Mouse (Mus musculus): ENCODE results near the gene Saal1. TPM values are rescaled to one million over a fixed set of nuclear protein-coding genes. Genes with fewer than 3 reads are reported as not detected.
"Not testable (repeated sequence)": the region's sequence is repeated elsewhere in the genome, so short reads cannot be mapped to it uniquely, and the experiment has no call there.

Gene Saal1
- total RNA-seq, 2 experiments from 2014 or later: 9.5 to 10.6 TPM

GRCm38 (mm10) chr7:46700521-46701025, 9.9 kb downstream of the Saal1 start:
- no peak for DNase-seq (ENCODE audit: extremely low spot score in 1 of 2, low spot score in 1 of 2)

GRCm38 (mm10) chr7:46696754-46697153, 13.7 kb downstream of the Saal1 start:
- no peak for DNase-seq (ENCODE audit: extremely low spot score in 1 of 2, low spot score in 1 of 2)

- DNase-seq (ENCODE audit: extremely low spot score in 1 of 2, low spot score in 1 of 2): no peak
These were observed 23.7 kb downstream of the Saal1 start for GRCm38 (mm10) chr7:46686827-46687226.

GRCm38 (mm10) chr7:46680732-46681131, 29.7 kb downstream of the Saal1 start:
- no peak for DNase-seq (ENCODE audit: extremely low spot score in 1 of 2, low spot score in 1 of 2)

- not testable (repeated sequence) for DNase-seq (ENCODE audit: extremely low spot score in 1 of 2, low spot score in 1 of 2)
These were observed 31.4 kb downstream of the Saal1 start for GRCm38 (mm10) chr7:46679044-46679443.

DNA sequence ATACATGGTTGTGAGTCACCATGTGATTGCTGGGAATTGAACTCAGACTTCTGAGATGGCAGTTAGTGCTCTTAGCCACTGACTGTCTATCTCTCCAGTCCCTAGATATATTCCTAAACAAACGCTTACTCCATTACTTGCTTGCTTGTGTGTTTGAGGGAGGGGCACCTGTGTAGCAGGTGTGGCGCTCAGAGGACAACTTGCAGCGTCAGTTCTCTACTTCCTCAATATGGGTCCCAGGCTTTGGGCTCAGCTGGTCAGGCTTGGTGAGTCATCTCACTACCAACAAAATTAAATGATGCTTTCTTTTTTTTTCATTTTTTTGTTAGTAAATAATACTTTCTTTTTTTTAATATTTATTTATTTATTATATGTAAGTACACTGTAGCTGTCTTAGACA, 32.1 kb downstream of the Saal1 start:
- no peak for DNase-seq (ENCODE audit: extremely low spot score in 1 of 2, low spot score in 1 of 2)

DNA sequence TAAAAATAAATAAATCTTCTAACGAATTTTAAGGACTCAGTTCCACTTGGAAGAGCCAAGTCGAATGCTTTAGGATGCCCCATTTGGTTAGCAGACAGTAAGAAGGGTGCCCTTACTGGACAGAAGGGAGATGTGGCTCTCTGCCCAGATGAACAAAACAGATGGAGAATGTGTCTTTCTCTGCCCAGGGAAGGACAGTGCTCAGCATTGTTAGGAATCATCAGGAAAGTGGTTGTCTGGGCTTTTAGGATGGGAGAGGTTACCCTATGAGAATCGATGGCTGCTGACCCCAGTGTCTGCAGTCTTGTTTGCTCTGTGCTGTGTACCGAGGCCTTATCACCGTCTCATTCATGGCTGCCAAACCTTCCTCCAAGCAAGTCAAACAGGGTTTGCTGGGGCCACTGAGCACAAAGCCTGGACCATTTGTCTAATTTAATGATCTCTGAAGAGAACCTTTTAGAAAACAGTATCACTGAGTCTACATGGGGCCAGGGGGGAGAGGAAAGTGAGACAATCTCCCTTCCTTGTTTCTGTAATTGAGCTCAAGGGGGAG, 33.6 kb downstream of the Saal1 start:
- no peak for DNase-seq (ENCODE audit: extremely low spot score in 1 of 2, low spot score in 1 of 2)

GRCm38 (mm10) chr7:46675886-46676285, 34.6 kb downstream of the Saal1 start:
- DNase-seq (ENCODE audit: extremely low spot score in 1 of 2, low spot score in 1 of 2): no peak

- no peak for DNase-seq (ENCODE audit: extremely low spot score in 1 of 2, low spot score in 1 of 2)
These were observed 35.4 kb downstream of the Saal1 start for GRCm38 (mm10) chr7:46675061-46675460.

- no peak for DNase-seq (ENCODE audit: extremely low spot score in 1 of 2, low spot score in 1 of 2)
These were observed 38.3 kb downstream of the Saal1 start, which contains the start of gene Tph1 for GRCm38 (mm10) chr7:46672160-46672672. TSS of gene Tph1 (minus strand) at chr7:46672537.

- DNase-seq (ENCODE audit: extremely low spot score in 1 of 2, low spot score in 1 of 2): no peak
These were observed 43.2 kb downstream of the Saal1 start for GRCm38 (mm10) chr7:46667256-46667655.

DNA sequence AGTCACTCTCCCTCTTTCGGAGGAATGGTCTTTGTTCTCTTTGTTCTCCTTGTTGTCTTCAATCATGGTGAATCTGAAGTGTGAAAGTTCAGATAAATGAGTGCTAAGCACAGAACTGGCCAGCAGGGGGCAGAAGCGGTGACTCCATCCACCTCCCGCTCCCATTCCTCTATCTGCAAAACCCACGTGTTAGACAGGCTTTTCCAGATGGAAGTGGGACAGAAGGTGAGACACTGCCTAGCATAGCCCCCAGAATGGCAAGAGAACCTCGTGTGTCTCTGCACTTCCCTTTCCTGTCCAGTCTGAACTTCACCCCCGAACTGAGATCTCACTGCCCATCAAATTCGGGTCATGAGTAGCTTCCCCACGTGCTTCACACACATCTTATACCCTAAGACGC, 45.2 kb downstream of the Saal1 start:
- DNase-seq (ENCODE audit: extremely low spot score in 1 of 2, low spot score in 1 of 2): peak in 1 of 2 experiments; percentile 47

- DNase-seq (ENCODE audit: extremely low spot score in 1 of 2, low spot score in 1 of 2): no peak
These were observed 48.8 kb downstream of the Saal1 start for GRCm38 (mm10) chr7:46661591-46662090.

GRCm38 (mm10) chr7:46652279-46652678, 58.2 kb downstream of the Saal1 start:
- DNase-seq (ENCODE audit: extremely low spot score in 1 of 2, low spot score in 1 of 2): no peak

DNA sequence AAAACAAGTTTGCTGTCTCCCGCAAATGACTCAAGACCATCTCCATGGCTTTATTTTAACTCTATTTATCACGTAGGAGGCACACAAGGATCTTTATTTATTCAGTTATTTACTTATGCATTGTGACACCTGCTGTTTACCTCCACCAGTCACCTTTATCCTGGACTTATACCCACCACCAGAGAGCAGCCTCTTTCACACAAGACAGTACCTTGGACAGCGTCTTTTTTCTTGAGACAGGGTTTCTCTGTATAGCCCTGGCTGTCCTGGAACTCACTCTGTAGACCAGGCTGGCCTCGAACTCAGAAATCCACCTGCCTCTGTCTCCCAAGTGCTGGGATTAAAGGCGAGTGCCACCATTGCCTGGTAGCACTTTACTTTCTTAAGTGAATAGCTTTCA, 60.2 kb downstream of the Saal1 start:
- DNase-seq (ENCODE audit: extremely low spot score in 1 of 2, low spot score in 1 of 2): not testable (repeated sequence)

GRCm38 (mm10) chr7:46648431-46649140, 61.9 kb downstream of the Saal1 start:
- peak in 1 of 2 experiments; percentile 36 for DNase-seq (ENCODE audit: extremely low spot score in 1 of 2, low spot score in 1 of 2)

DNA sequence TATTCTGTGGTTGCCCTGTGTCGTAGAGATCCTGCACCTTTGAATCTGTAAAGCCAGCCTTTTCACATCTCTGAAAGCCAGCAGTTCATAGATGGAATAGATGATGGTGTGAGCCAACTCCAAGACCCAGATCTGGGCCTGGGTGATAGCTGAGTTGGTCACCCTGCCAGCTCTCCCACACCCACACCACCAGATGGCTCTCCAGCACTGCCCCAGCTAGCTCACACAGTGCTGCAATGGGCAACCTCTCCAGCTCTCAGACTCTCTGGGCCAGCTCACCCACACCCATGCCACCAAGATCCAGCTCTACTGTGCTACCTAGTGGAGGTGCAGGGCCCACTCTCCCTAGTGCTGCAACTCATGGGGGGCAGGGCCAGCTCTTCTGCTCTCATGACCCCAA, 67.3 kb downstream of the Saal1 start:
- no peak for DNase-seq (ENCODE audit: extremely low spot score in 1 of 2, low spot score in 1 of 2)

DNA sequence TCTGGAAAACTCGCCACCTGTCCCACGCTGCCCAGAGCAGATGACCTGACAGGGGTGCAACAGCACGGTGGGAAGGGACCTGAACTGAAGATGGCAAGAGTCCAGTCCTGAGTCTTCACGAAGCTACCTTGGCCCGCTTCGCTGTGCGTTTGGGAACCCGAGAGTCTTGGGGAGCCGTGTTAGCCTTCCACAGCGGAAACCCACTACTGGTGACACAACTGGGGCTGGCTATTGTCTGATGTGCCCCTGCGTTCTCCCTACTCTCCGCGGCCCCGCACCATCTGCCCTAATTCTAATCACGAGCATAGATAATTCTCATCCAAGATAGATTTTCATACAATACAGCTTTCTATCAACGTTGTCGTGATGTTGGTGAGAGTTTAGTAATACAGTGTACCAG, 70.4 kb downstream of the Saal1 start:
- DNase-seq (ENCODE audit: extremely low spot score in 1 of 2, low spot score in 1 of 2): no peak

DNA sequence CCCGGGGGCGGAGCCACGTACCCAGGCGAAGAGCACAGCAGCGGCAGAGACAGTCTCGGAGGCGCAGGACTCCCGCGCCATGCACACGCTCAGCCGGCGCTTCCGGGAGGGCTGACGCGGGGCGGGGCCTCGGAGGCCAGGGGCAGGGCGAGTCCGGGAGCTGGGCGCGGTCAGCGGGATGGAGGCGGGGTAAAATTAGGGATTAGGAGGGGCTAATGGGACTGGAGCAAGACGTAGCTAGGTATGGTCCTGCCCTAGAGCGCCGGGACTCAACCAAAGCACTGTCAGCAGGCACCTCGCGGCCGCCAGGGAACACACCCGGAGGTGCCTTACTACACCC, 70.8 kb downstream of the Saal1 start, which contains the start of gene Sergef:
Sergef (minus strand) TSS at position 116 of the 340 bp plus-strand sequence.
- peak; percentile 71 to 79 for DNase-seq (ENCODE audit: extremely low spot score in 1 of 2, low spot score in 1 of 2)

DNA sequence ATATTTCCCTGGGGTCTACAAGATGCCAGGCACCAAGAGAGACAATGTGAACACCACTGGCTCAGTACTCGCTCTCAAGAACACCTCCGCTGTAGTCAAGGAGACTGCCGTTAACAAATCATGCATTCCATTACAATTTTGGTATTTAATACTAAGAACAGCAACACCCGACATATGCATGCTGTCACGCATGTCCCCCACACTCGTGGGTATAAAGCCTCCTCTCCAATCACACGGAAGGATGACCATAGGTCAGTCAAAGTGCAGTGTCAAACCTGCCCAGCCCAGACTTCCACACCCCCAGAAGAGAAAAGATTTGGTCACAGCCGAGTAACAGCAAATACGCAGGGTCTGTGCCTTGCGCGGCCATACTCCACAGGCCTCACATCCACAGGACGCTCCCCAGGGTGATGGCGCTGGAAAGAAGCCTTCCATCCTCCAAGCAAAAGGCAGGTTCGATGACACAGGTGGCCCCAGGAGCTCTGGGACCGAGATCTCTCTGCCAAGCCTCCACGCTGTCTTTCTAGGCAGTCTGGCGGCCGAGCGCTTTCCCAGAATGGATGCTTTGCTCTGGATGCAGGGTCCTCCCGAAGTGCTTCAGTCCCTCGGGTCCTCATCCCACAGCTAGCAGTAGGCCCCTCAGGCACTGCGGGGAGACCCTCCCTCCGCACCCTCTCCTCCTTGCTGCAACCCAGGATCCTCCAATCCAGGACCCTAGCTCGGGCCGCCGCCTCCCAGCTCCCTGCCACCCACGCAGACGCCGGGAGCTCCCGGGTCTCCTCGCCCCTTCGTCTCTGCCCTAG, 71.4 kb downstream of the Saal1 start:
- DNase-seq (ENCODE audit: extremely low spot score in 1 of 2, low spot score in 1 of 2): peak in 1 of 2 experiments; percentile 40

All from layer of hippocampus, postnatal 25 days (tissue).